Mouse (Mus musculus): ENCODE measurements at regions not wholly inside any gene's neighbourhood (a gene's known extent, or its start where the extent isn't known, plus 50 kb on each side); places are given as distances from the start of the nearest gene placed in this dataset.
A peak's percentile ranks its signal among the peaks of the same experiment; 100 is the strongest.
"Not testable (repeated sequence)": the region's sequence is repeated elsewhere in the genome, so short reads cannot be mapped to it uniquely, and the experiment has no call there.

DNA sequence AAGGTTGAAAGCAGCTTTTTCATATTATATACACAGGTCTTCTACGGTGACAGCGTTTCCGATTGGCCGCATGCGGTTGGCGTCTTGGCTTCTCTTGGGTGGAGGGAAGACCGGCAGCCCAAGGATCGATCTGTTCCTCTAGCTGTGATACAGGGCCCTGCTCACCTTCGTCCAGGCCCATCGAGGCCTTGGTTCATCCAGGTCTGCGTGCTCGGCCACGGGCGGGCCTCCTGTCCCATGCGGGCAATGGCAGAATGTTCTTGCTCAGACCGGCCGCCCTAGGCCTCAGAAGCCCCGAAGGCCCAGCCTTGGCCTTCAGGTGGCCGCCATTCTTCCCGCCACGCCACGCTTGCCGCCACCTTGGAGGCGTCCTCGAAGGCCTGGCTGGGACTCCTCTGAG, 194.4 kb upstream of the Ppp6c start:
- no peak for ATAC-seq (ENCODE audit: extremely low read depth, insufficient number of reproducible peaks, low FRiP score, poor library complexity, severe bottlenecking)

DNA sequence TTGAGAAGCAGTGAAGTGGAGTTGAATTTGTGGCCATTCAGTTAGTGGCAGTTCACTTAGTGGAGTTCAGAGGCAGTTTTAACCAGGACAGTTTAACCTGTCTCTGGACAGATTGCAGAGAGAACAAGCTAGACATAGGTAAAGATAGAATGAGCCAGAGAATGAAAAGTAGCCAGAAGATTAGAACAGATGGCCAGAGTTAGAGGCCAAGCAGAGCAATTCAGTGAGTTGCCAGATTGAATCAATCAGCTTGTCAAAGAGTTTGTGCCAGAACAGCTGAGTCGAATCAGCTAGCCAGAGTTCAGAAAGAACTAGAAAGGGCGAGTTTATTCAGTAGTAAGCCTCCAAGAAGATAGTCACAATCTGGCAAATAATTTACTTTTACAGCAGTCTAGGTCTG, 174.1 kb upstream of the Ppp6c start:
- ATAC-seq (ENCODE audit: extremely low read depth, insufficient number of reproducible peaks, low FRiP score, poor library complexity, severe bottlenecking): no peak

DNA sequence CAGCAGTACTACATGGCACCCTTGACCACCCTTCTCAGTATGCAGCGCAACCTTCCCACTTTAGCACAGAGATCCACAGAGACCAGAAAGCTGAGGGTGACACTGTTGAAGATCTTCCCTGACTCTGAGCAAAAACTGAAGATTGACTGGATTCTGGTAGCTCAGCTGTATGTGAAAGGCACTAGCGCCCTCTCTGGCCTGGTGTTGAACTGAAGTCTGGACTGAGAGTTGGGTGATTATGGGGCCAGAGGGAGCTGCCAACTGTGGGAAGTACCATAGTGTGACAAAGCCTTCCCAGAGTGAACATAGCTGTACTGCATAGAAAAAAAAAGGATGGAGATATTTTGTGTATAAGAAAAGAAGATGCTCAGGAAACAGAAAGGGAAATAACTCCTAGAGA, 173.3 kb upstream of the Ppp6c start:
- ATAC-seq (ENCODE audit: extremely low read depth, insufficient number of reproducible peaks, low FRiP score, poor library complexity, severe bottlenecking): no peak

DNA sequence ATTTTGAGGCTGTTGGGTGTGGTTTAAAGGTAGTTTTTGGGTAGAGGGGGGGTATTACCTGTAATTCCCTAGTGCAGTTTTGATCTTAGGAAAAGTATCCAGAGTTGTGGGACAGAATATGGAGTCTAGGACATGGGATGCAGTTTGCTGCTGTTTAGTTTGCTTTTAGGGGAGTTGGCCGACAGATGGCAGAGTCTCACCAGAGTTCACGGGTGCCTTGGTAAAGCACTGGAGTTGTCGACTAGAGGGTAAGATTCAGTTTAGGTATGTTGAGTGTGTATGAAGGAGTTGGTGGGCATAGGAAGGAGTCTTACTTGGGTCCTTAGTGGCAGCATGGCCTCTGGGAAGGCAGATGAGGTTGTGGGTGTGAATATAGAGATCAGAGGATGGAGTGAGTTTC, 168.4 kb upstream of the Ppp6c start:
- ATAC-seq (ENCODE audit: extremely low read depth, insufficient number of reproducible peaks, low FRiP score, poor library complexity, severe bottlenecking): no peak

DNA sequence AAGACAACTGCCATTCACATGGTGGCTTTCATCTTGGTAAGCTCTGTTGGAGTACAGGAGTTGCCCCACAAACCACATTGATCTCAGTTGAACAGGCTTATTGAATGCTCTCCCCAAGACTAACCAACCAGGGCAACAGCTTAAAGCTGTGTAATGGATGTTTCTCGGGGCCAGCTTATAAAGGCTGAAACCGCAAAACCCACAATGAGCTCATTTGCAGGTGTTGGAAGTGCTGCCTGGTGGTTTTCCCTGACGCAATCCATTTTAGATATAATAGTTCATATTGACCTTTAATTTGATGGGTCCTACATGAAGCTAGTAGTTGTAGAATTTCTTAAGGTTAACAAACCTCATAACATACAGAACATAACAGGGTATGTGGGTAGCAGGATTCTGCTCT, 151.0 kb upstream of the Ppp6c start:
- no peak for ATAC-seq (ENCODE audit: extremely low read depth, insufficient number of reproducible peaks, low FRiP score, poor library complexity, severe bottlenecking)

DNA sequence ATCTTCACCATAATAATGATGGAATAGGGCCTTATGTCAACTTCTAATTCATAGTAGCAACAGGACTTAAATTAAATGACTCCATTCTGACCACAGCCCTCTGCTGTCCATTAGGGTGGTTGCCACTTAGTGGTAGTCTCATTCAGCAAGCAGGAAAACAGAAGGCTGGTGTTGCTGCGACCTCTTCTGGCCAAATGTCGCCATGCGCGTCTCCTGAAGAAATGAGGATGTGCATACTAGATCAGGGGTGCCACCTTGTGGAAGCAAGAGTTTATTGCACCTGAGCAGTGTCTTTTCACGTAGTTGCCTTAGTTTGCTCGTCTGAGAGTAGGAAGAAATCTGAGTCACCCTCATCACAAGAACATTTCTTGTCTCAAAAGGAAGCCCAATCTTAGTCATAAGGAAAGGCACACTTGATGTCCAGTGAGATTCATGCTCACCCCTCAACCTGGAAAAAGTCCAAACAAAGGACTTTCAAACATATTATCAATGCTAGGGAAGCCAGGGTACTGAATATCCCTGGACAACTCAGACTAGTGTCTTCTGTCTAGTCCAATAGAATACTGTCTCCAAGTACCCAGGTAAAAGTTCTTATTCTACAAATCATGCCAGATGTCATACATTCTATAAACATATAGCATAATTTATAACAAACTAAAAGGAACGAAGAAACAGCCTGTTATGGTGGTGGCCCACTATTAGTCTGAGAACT, 147.0 kb upstream of the Ppp6c start:
- peak; percentile 92 for ATAC-seq (ENCODE audit: extremely low read depth, insufficient number of reproducible peaks, low FRiP score, poor library complexity, severe bottlenecking)

DNA sequence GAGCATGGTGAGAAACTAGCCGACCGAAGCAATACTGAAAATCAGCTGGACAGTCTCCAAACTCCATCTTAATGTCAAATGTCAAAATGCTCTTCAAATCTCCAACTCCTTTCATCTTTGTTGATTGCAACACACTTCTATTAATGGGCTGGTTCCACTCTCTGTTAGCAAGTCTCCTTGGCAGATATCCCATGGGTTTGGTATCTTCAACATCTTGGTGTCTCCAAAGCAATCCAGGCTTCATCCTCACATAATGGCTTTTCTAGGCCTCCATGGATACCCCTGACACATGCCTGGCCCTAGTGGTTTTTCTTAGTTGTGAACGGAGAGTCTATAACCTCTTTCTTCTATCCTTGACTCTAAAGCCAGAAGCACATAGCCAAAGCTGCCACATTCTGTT, 118.0 kb upstream of the Ppp6c start:
- ATAC-seq (ENCODE audit: extremely low read depth, insufficient number of reproducible peaks, low FRiP score, poor library complexity, severe bottlenecking): no peak

DNA sequence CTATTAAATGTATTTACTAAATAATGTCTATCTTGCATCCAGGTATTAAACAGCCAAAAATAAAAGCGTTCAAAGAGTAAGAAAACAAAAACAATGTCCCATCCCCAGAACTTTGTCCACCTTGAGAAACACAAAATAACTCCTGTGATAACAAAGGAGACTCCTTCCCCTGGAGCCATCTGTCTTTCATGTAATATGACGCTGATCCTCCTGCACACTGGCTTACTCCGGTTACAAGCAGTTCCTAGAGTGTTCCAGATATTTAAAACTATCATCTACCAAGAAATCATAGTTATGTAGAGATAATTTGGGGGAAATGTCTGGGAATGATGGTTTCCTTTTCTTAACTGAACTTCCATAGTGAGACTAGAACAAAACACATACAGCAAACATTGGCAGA, 114.2 kb upstream of the Ppp6c start:
- ATAC-seq (ENCODE audit: extremely low read depth, insufficient number of reproducible peaks, low FRiP score, poor library complexity, severe bottlenecking): no peak

DNA sequence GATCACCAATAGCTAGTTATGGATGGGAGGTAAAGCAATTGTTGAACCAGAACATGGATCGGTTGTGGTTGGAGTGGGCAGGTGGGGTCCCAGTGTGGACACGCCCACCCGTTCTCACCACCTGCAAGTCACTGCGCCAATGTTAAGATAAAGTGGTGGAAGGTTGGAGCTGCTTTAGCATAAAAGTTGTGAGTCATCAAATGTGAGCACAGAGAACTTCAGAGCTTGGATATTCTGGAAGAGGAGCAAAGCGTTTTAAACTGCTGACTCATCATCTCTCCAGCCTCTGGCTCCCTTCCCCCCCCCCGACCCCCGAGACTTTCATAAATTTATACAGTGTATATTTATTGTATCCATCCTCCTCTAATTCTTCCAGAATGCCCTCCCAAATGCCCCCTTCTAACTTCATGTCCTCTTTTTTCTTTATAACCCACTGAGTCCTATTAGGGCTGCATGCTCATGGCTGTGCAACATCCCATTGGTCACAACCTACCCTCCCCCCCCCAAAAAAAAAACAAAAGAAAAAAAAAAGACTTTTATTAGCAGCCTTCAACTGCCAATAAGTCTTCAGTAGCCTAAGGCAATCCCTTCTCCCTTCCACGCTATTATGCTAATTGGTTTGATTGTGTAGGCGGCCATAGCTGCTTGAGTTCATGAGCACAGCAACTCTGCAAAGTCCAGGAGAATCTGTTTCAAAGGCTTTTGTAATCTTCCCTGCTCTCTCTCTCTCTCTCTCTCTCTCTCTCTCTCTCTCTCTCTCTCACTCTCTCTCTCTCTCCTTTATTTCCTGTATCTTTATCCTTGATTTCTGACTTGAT, 112.8 kb upstream of the Ppp6c start:
- no peak for ATAC-seq (ENCODE audit: extremely low read depth, insufficient number of reproducible peaks, low FRiP score, poor library complexity, severe bottlenecking)

DNA sequence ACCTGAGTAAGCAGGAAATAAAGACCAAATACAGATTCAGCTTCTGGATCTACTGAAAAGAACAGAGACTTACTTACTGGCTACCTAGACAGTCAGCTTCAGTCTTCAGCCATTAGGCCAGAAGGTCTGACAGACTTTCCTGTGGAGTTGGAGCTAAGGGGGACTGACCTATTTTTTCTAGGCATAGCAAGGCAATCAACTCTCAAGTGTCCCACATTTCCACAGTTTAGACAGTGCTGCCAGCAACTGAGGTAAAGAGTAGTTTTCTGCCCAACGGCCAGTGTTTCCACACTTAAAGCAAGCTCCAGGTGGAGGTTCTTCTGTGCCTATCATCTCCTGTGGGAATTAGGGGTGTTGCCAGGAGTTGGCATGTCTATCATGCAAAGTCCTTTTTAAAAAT, 111.3 kb upstream of the Ppp6c start:
- no peak for ATAC-seq (ENCODE audit: extremely low read depth, insufficient number of reproducible peaks, low FRiP score, poor library complexity, severe bottlenecking)

DNA sequence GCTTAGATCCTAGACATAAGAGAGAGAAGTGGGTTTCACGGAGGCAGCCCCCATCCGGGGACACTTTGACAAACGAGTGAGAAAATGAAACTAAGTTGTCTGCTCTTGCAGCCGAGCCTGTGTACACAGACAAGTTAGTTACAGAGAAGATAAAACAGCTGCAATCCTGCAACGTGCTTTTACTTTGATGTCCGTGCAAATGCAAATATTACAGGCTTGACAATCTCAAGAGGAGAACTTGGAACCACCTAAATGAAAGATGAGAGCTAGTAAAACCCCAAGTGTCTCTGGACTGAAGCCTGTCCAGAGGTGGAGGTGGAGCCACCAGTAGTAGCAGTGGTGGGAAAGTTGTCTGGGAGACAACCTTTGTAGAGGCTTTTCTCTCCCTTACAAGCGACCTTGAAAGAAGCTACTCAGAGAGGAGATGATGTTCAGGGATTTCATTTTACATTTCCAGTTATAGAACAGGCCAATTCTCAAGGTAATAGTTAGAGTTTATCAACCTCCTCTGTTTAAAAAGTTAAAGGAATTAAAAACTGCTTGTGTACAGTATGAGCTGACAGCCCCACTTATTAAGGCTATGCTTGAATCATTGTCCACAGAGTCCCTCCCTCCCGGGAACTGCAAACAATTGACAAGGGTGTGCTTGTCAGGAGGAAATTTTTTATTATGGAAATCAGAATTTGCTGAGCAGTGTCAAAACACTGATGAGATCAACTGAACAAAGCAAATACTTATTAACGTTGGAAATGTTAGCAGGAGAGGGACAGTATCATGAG, 99.7 kb upstream of the Ppp6c start:
- ATAC-seq (ENCODE audit: extremely low read depth, insufficient number of reproducible peaks, low FRiP score, poor library complexity, severe bottlenecking): no peak

DNA sequence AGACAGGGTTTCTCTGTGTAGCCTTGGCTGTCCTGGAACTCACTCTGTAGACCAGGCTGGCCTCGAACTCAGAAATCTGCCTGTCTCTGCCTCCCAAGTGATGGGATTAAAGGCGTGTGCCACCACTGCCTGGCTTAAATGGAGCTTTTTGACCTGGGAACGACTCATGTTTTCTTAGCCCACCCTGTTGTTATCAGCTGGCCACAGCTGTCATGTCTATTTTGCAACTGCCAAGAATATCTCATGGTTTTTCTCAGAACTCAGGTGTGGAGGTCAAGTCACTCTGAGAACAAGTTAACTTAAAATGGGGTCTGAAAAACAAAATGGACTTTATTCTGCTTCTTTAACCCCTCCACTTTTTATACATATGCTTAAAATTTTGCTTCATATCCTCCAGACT, 98.9 kb upstream of the Ppp6c start:
- ATAC-seq (ENCODE audit: extremely low read depth, insufficient number of reproducible peaks, low FRiP score, poor library complexity, severe bottlenecking): not testable (repeated sequence)

DNA sequence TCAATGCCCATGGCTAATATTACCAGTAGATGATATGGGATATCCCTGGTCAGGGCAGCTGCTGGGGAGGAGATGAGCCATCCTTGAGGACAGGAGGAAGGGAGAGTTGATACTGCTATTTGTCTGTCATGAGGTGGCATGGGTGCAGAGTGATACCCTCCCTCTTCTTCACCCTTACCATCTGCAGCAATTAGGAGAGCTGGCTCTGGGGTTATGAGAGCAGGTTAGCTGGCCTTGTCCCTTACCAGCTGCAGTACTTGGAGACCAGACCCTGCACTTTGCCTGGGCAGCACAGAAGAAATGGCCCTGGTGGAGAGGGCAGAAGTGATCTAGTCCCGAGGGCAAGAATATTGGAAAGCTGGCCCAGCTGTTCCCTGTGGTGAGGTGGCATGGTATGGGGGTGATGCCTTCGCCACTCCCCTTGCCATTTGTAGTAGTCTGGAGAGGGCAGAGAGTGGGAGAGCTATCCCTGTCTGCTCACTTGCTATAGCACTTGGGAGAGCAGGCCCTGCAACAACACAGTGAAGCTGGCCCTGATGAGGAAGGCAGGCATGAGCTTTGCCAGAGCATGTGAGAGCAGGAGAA, 73.6 kb upstream of the Ppp6c start:
- ATAC-seq (ENCODE audit: extremely low read depth, insufficient number of reproducible peaks, low FRiP score, poor library complexity, severe bottlenecking): no peak

DNA sequence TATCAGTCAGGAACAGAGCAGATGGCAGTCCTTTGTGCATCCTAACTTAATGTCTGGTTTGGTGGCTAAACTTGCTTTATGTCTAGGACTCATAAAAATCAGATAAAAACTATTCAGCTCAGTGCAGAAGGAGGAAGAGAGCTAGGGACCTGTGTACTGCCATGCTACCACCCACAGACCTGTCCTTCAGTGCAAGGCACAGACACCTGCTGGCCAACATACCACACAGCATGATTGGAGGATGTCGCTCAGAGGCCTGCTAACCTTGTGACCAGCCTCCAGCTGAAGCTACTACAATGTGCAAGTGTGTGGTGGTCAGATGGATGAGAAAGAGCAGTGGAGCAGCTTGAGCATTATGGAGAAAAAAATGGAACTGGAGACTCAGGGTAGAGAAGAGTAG, 73.0 kb upstream of the Ppp6c start:
- no peak for ATAC-seq (ENCODE audit: extremely low read depth, insufficient number of reproducible peaks, low FRiP score, poor library complexity, severe bottlenecking)

DNA sequence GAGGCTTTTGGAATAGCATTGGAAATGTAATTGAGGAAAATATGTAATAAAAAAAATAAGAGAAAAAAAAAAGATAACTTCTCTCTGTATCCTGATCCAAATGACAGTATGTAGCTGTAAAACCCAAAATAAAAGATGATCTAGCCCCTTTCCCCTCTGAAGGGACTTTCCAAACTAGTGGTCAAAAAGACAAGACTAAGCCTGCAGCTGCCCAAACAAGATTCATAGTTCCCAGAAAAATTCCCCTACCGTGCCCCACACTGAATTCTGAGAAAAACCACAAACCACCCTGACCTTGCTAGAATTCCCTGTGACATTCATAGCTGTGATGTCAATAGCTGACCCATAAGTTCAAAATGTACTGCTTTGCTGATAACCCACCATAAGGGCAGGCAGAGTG, 69.2 kb upstream of the Ppp6c start:
- ATAC-seq (ENCODE audit: extremely low read depth, insufficient number of reproducible peaks, low FRiP score, poor library complexity, severe bottlenecking): no peak

DNA sequence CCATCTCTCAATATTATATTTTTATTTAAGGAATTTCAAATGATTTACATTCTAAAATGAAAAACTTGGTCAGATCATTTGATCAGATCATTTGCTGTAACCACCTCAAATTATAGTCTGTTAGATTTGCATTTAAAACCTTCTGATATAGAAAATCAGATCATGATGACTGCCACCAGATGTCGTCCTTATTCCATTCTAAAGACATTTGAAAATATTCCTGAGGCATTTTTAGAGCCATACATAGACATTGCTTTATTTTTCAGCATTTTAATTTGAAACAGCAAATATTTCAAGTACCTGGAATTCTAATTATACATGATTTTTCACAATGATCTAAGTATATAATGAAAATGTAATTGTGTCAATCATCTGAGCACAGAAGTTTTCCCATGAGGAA, 52.0 kb upstream of the Ppp6c start:
- no peak for ATAC-seq (ENCODE audit: extremely low read depth, insufficient number of reproducible peaks, low FRiP score, poor library complexity, severe bottlenecking)

All from neutrophil, adult 5-6 weeks (primary cell).